Mouse (Mus musculus) E14TG2a.4 (cell line): ENCODE measurements at regions not wholly inside any gene's neighbourhood (a gene's known extent, or its start where the extent isn't known, plus 50 kb on each side); places are given as distances from the start of the nearest gene placed in this dataset.
A peak's percentile ranks its signal among the peaks of the same experiment; 100 is the strongest.

ENCODE experiments used
- CTCF ChIP-seq: conservative IDR thresholded peaks from 2 replicates; pipeline ENCODE4 v1.5.1; 2014; ENCODE audit warnings: low read length
- NANOG ChIP-seq: IDR thresholded peaks from 2 replicates; pipeline ENCODE4 v1.6.1; 2014; ENCODE audit warnings: borderline replicate concordance, low read length, mixed read lengths
- POU5F1 ChIP-seq: IDR thresholded peaks from 2 replicates; pipeline ENCODE4 v1.6.1; 2014; ENCODE audit warnings: low read length, borderline replicate concordance

DNA sequence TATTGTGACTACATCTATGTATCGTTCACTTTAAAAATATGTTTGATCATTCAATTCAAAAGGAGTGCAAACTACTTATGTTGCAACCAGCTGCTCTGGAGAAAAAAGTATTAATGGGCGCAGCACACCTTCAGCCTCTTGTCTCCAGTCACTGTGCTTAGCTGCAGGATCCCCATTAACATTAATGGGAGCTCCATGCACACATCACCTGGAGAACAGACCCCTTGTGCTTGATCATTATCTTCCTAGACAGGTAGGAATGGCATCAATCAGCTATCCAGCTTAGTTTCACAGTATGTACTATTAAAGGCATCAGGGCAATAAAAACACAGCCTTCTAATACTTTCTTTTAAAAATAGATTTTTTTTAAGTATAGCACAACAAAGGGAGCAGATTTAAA, 474.4 kb upstream of the Cypt12 start:
- TF ChIP-seq CTCF: no peak
- peak; percentile 50; the same call in 1 of the 2 replicates for TF ChIP-seq NANOG
- TF ChIP-seq POU5F1: no peak
